Mouse (Mus musculus): ENCODE measurements around the gene Nkx2-3. TPM values are rescaled to one million over a fixed set of nuclear protein-coding genes. Genes with fewer than 3 reads are reported as not detected.

The Nkx2-3 gene
- polyA plus RNA-seq, 1 experiment, result 9.1 TPM

DNA sequence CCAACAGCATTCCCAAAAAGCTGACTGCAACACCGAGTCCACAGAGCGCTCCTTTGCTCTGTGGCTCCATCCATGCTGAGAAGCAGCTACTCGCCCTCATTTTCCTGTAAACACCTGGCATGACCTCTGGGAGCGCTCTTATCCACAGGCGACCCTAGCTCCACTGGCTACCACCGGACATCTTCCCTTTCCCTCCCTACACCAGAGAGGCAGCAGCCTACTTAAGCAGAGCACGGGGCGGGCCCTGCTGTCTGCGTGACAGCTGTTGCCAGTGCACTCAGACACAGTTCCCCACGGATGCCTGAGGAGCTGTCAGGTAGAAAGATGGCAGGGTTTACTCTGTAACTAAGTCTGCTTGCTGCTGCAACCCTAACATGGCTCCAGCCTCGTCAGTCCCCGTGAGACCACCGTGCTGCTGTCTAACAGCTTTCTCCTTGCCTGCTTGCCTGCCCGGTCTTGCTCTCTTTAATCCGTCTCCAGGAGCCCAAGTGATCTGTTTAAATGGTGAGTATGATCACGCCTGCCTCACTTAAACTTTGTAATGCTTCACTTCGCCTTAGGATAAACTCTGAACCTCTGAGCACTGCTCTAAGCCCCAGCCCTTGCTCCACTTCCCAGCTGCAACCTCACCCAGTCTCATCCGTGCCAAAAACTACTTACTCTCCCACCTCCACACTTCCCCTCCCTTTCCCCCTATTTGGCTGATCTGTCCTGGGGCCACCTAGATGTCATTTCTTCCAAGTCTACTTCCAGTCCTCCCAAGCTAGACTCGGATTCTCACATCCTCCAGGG, 50.2 kb downstream of the Nkx2-3 start:
- WGBS, result 65% methylated on average over 19 of the region's 19 CpGs
- DNase-seq (ENCODE audit: low read depth, low spot score), result no peak

DNA sequence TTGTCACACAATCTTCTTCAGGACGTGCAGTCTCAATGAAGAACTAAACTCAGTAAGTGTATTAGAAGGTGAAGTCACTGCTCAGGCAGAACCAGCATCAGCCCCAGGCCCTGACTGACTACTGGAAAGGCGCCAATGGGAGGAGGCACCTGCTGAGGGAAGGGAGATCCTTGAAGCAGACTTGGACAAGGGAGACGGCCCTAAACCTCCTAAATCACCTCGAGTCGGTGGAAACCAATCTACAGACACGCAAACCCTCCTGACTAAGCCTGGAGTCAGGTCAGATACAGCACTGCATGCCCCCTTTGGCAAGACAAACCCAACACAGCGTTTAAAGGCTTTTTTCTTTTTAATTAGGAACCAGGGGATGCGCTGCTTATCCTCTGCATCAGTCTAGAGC, 51.3 kb downstream of the Nkx2-3 start:
- DNase-seq (ENCODE audit: low read depth, low spot score), result no peak
- WGBS, result 73% methylated on average over 8 of the region's 8 CpGs

Other genes with a start within 250 kb of the Nkx2-3 start
- 2.2 and 2.6 TPM in 2 replicates for gene Hpse2, start 224.0 kb upstream of the Nkx2-3 start, polyA plus RNA-seq (2012; rRNA removed)
- gene Cnnm1, start 171.9 kb upstream of the Nkx2-3 start, polyA plus RNA-seq (2012; rRNA removed), result 0.48 and 0.55 TPM in 2 replicates
- 53.4 and 74.3 TPM in 2 replicates for gene Got1, start 87.7 kb upstream of the Nkx2-3 start, polyA plus RNA-seq (2012; rRNA removed)
- gene Slc25a28, start 62.6 kb downstream of the Nkx2-3 start, polyA plus RNA-seq (2012; rRNA removed), result 66.6 and 94.4 TPM in 2 replicates
- 9.6 and 26.0 TPM in 2 replicates for gene Entpd7, start 77.3 kb downstream of the Nkx2-3 start, polyA plus RNA-seq (2012; rRNA removed)
- gene Cutc, start 140.7 kb downstream of the Nkx2-3 start, polyA plus RNA-seq (2012; rRNA removed), result 9.2 and 9.3 TPM in 2 replicates
- gene Cox15, start 140.7 kb downstream of the Nkx2-3 start, polyA plus RNA-seq (2012; rRNA removed), result 13.0 and 15.8 TPM in 2 replicates
- gene Abcc2, start 169.9 kb downstream of the Nkx2-3 start, polyA plus RNA-seq (2012; rRNA removed), result 6.2 and 50.4 TPM in 2 replicates